8 mouse cellular contexts compared by ENCODE assay signal in genomic region chr11:6417069-6417468, GRCm38 (mm10). TPM values are rescaled to one million over a fixed set of nuclear protein-coding genes. Genes with fewer than 3 reads are reported as not detected.
DNase-seq lines count a peak whose midpoint lies in the region; ATAC-seq and TF ChIP-seq lines count a peak whose summit lies in the region.

No protein-coding gene starts in this region.

- H3K27ac ChIP-seq in gastrocnemius, adult 2 months: peak overlapping the region; percentile 98
- no peak overlapping the region; the same call in 1 of the 2 replicates for H3K27ac ChIP-seq in testis, adult 2 months (ENCODE audit: control insufficient read depth, insufficient read depth, low read depth, low read length)
- H3K27ac ChIP-seq in liver, embryonic 12.5 days: peak overlapping the region; percentile 97

- DNase-seq in gastrocnemius, adult 2 months: no peak
- DNase-seq in gastrocnemius, postnatal 25 days: no peak
- no peak for DNase-seq in testis, postnatal 14 days (ENCODE audit: low spot score)
- DNase-seq in layer of hippocampus, postnatal 25 days (ENCODE audit: extremely low spot score in 1 of 2, low spot score in 1 of 2): no peak
- DNase-seq in thymus, postnatal 4 days: no peak
- no peak for DNase-seq in gastrocnemius, postnatal 10 days

- H3K9me3 ChIP-seq in liver, embryonic 12.5 days (replicated peaks): peaks cover 21% of the 10 kb centered on the region

- H3K4me3 ChIP-seq in gastrocnemius, adult 2 months: peak overlapping the region; percentile 75
- peak overlapping the region; percentile 99; the same call in 1 of the 2 replicates for H3K4me3 ChIP-seq in testis, adult 2 months (ENCODE audit: control insufficient read depth, low read depth, low read length)
- peak overlapping the region; percentile 87 for H3K4me3 ChIP-seq in liver, embryonic 12.5 days

- no peaks in the 10 kb centered on the region; the same call in 1 of the 2 replicates for H3K36me3 ChIP-seq in testis, adult 2 months (ENCODE audit: control insufficient read depth, insufficient read depth, low read length)
- peaks cover 59% of the 10 kb centered on the region for H3K36me3 ChIP-seq in liver, embryonic 12.5 days

- H3K4me1 ChIP-seq in testis, adult 2 months (ENCODE audit: control insufficient read depth, insufficient read depth, low read length): peaks cover 9% of the 10 kb centered on the region
- H3K4me1 ChIP-seq in liver, embryonic 12.5 days: peaks cover 44% of the 10 kb centered on the region

- TF ChIP-seq POLR2A in testis, adult 2 months (IDR thresholded peaks at IDR 0.05; ENCODE audit: control insufficient read depth, low read depth, low read length): no peak

- peak overlapping the region; percentile 86 for H3K4me2 ChIP-seq in liver, embryonic 12.5 days

- ATAC-seq in liver, embryonic 12.5 days: no peak

- TF ChIP-seq CTCF in gastrocnemius, adult 2 months (IDR thresholded peaks at IDR 0.05): no peak
- no peak for TF ChIP-seq CTCF in testis, adult 2 months (IDR thresholded peaks at IDR 0.05; ENCODE audit: control insufficient read depth, insufficient read depth, insufficient replicate concordance, low read depth, low read length)

- no peaks in the 10 kb centered on the region for H3K27me3 ChIP-seq in testis, adult 2 months (ENCODE audit: control insufficient read depth, insufficient read depth, low read length)
- no peaks in the 10 kb centered on the region for H3K27me3 ChIP-seq in liver, embryonic 12.5 days (replicated peaks)

- 14% methylated on average over 2 of the region's 2 CpGs for WGBS in liver, embryonic 12.5 days (ENCODE audit: insufficient replicate concordance)

- H3K9ac ChIP-seq in liver, embryonic 12.5 days: peak overlapping the region; percentile 87

- intact Hi-C loops in gastrocnemius, adult 2 months (cut with DNase I): no loop called here

RNA-seq across cellular contexts. Expression of gene Ppia, which starts 1.8 kb away (rescaled TPM):
- 100 to 1,000 TPM; 205 to 209 TPM for total RNA-seq in gastrocnemius, adult 2 months (2021)
- 100 to 1,000 TPM; 197 to 277 TPM for total RNA-seq in gastrocnemius, postnatal 25 days (2021)
- 609 and 709 TPM in 2 replicates for polyA plus RNA-seq in testis, adult 2 months (2012; rRNA removed)
- polyA plus RNA-seq in liver, embryonic 12.5 days (2016; fragmentation: Nextera tagmentation; extraction: Ambion mirVana): 3,798 and 3,900 TPM in 2 replicates
- 1,000 to 10,000 TPM; 1,673 to 1,893 TPM for total RNA-seq in layer of hippocampus, postnatal 25 days (2021)
- total RNA-seq in gastrocnemius, postnatal 10 days (2021): 100 to 1,000 TPM; 765 to 781 TPM

RNA-seq across cellular contexts. Expression of gene H2afv, which starts 27.2 kb away (rescaled TPM):
- 10 to 100 TPM; 44.2 to 70.3 TPM for total RNA-seq in gastrocnemius, adult 2 months (2021)
- total RNA-seq in gastrocnemius, postnatal 25 days (2021): 10 to 100 TPM; 44.6 TPM
- polyA plus RNA-seq in testis, adult 2 months (2012; rRNA removed): 26.2 and 30.5 TPM in 2 replicates
- 121 and 125 TPM in 2 replicates for polyA plus RNA-seq in liver, embryonic 12.5 days (2016; fragmentation: Nextera tagmentation; extraction: Ambion mirVana)
- total RNA-seq in layer of hippocampus, postnatal 25 days (2021): 10 to 100 TPM; 40.9 to 42.0 TPM
- total RNA-seq in gastrocnemius, postnatal 10 days (2021): 10 to 100 TPM; 66.2 to 67.3 TPM

RNA-seq across cellular contexts. Expression of gene Zmiz2, which starts 28.2 kb away (rescaled TPM):
- total RNA-seq in gastrocnemius, adult 2 months (2021): 10 to 100 TPM; 45.4 to 52.0 TPM
- total RNA-seq in gastrocnemius, postnatal 25 days (2021): 10 to 100 TPM; 37.4 to 43.0 TPM
- polyA plus RNA-seq in testis, adult 2 months (2012; rRNA removed): 159 and 160 TPM in 2 replicates
- polyA plus RNA-seq in liver, embryonic 12.5 days (2016; fragmentation: Nextera tagmentation; extraction: Ambion mirVana): 5.6 and 6.7 TPM in 2 replicates
- total RNA-seq in layer of hippocampus, postnatal 25 days (2021): 100 to 1,000 TPM; 165 to 189 TPM
- total RNA-seq in gastrocnemius, postnatal 10 days (2021): 10 to 100 TPM; 31.8 to 34.3 TPM

RNA-seq across cellular contexts. Expression of gene Purb, which starts 58.6 kb away (rescaled TPM):
- total RNA-seq in gastrocnemius, adult 2 months (2021): 10 to 100 TPM; 19.9 to 23.5 TPM
- total RNA-seq in gastrocnemius, postnatal 25 days (2021): 10 to 100 TPM; 21.8 to 21.9 TPM
- 5.6 and 6.0 TPM in 2 replicates for polyA plus RNA-seq in testis, adult 2 months (2012; rRNA removed)
- 11.2 and 11.6 TPM in 2 replicates for polyA plus RNA-seq in liver, embryonic 12.5 days (2016; fragmentation: Nextera tagmentation; extraction: Ambion mirVana)
- total RNA-seq in layer of hippocampus, postnatal 25 days (2021): 100 to 1,000 TPM; 253 to 270 TPM
- total RNA-seq in gastrocnemius, postnatal 10 days (2021): 10 to 100 TPM; 55.6 to 58.4 TPM
